Mouse (Mus musculus) hematopoietic stem cell, adult 5-6 weeks (primary cell): ENCODE data around the gene Pcsk4. TPM values are rescaled to one million over a fixed set of nuclear protein-coding genes. Genes with fewer than 3 reads are reported as not detected.
A peak's percentile ranks its signal among the peaks of the same experiment; 100 is the strongest.

Experiments used
- ATAC-seq, 2 experiments: fragments of 125-278 bp in 1 of 2; replicated peaks in 1 of 2; 2 replicates each; pipeline ENCODE4 v1.8.0; 2016 to 2017; ENCODE audit warnings: inconsistent platforms in 2 of 2, mild to moderate bottlenecking in 2 of 2, moderate number of reproducible peaks in 2 of 2, low read depth in 1 of 2, moderate TSS enrichment in 1 of 2; ENCODE audit not compliant: low FRiP score in 2 of 2, poor library complexity in 2 of 2, severe bottlenecking in 2 of 2, insufficient read depth in 1 of 2, low TSS enrichment in 1 of 2
- total RNA-seq: library from RNA; stranded (forward); fragments of 172-1452, 232-1000 nt; gene quantifications from 2 replicates; pipeline ENCODE4 v1.2.3, GENCODE M21; 2017

Pcsk4 gene
- total RNA-seq: 2.9 and 3.1 TPM in 2 replicates

GRCm38 (mm10) chr10:80329273-80330081, at the start of gene Pcsk4, which contains the start of gene Reep6:
Pcsk4 (minus strand) TSS chr10:80329498.
Reep6 (plus strand) TSS chr10:80329953.
- ATAC-seq: peak; percentile 90 to 92

GRCm38 (mm10) chr10:80377716-80378115, 48.4 kb upstream of the Pcsk4 start:
- ATAC-seq: no peak

GRCm38 (mm10) chr10:80376160-80376559, 46.9 kb upstream of the Pcsk4 start:
- peak; percentile 78 to 80 for ATAC-seq

- ATAC-seq: peak; percentile 15 to 37; a peak in 1 of 4 replicates
These were observed 44.8 kb upstream of the Pcsk4 start for GRCm38 (mm10) chr10:80374063-80374462.

- no peak for ATAC-seq
These were observed 43.4 kb upstream of the Pcsk4 start for GRCm38 (mm10) chr10:80372706-80373105.

- ATAC-seq: no peak
These were observed 42.7 kb upstream of the Pcsk4 start for GRCm38 (mm10) chr10:80371983-80372382.

GRCm38 (mm10) chr10:80371411-80371966, 42.2 kb upstream of the Pcsk4 start:
- peak; percentile 25 to 59 for ATAC-seq

GRCm38 (mm10) chr10:80369995-80370747, 40.9 kb upstream of the Pcsk4 start:
- no peak for ATAC-seq

GRCm38 (mm10) chr10:80368392-80368791, 39.1 kb upstream of the Pcsk4 start:
- no peak for ATAC-seq

GRCm38 (mm10) chr10:80367954-80368353, 38.7 kb upstream of the Pcsk4 start:
- ATAC-seq: no peak

GRCm38 (mm10) chr10:80365736-80366135, 36.4 kb upstream of the Pcsk4 start:
- no peak for ATAC-seq

- no peak for ATAC-seq
These were observed 34.4 kb upstream of the Pcsk4 start for GRCm38 (mm10) chr10:80363734-80364133.

- peak in 1 of 2 experiments; percentile 29; a peak in 1 of 4 replicates for ATAC-seq
These were observed 28.8 kb upstream of the Pcsk4 start for GRCm38 (mm10) chr10:80357994-80358639.

- no peak for ATAC-seq
These were observed 28.0 kb upstream of the Pcsk4 start for GRCm38 (mm10) chr10:80357336-80357735.

GRCm38 (mm10) chr10:80356737-80357136, 27.4 kb upstream of the Pcsk4 start:
- ATAC-seq: no peak

GRCm38 (mm10) chr10:80356001-80356682, 26.8 kb upstream of the Pcsk4 start, which contains the start of gene Plk5:
Plk5 (plus strand) TSS chr10:80356459.
- ATAC-seq: no peak

GRCm38 (mm10) chr10:80355431-80355830, 26.1 kb upstream of the Pcsk4 start:
- ATAC-seq: no peak
